Mouse (Mus musculus): Measurements from ENCODE around the gene Mlf2.

Mlf2 gene

GRCm38 (mm10) chr6:124913214-124913613, 18.0 kb upstream of the Mlf2 start:
- DNase-seq: no peak

- no peak for DNase-seq
These were observed 17.4 kb upstream of the Mlf2 start for GRCm38 (mm10) chr6:124913721-124914285.

- no peak for DNase-seq
These were observed 16.7 kb upstream of the Mlf2 start for GRCm38 (mm10) chr6:124914511-124914910.

GRCm38 (mm10) chr6:124915160-124915941, 15.8 kb upstream of the Mlf2 start:
- DNase-seq: no peak

- DNase-seq: no peak
These were observed 15.1 kb upstream of the Mlf2 start for GRCm38 (mm10) chr6:124915942-124916694.

DNA sequence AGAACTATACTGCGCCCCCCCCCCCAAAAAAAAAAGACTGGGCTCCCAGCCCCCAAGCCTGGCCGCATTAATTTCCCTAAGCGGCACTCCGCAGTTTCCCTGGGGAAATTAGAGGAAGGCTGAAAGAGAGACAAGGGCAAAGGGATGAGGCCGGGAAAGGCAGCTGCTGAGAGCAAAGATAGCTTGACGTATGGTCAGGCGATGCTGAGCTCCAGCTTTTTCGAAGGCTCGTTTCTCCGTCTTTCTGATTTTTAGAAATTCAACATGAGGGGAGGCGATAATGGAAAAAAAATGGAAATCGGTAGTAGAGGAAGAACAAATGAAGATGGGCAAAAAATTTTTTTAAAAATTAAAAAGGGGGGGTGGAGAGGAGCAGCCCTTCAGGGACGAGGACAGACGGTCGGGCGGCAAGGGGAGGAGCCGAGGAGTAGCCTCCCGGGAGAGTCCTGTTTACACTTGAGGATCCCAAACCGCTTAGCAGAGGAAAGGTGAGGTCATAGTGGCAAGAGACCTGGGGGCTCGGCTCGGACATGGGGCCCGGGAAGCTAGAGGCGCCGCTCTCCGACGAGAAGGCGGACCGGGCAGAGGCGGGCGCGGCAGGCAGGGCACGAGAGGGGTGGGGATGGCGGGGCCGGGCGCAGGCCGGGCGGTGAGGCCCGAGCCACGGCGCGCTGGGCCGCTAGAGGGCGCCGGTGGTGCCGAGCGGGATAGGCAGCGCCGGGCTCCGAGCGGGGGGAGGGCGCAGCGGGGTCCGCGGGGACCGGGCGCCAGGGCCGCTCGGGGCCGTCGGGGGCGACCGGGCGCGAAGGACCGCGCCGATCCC, 14.3 kb upstream of the Mlf2 start:
- DNase-seq: peak; percentile 95

DNA sequence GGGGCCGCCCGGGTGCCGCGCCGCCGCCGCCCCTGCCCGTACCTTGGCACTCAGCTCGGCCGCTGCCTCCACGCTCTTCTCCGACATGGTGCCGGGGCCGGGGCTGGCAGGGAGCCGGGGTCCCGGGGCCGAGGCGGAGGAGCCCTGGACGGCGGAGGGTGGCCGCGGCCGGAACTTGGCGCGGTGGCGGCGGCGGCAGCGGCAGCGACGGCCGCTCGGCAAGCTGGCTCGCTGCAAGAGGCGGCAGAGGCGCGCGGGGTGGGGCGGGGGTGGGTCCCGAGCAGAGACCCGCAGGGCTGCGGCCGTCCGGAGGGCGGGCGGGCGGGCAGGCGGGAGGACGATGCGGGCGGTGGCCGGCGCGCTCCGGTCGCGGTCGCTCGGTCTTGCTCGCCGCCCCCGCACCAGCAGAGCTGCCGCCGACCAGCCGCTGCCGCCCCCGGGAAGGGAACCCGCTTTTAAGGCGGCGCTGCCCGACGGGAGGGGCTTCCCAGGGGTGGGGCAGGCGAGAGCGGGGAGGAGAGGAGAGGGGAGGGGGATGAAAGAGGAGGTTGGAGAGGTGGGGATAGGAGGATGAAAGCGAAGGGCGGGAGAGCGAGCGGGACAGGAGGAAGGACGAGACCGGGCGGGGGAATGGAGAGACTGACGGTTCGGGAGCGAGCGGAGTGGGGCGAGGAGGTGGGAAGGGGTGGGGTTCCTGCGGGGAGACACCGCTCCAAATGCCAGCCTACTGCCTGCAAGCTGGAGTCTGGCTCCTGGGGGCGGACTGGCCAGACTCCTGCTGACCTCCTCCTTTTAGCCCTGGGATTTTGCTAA, 13.5 kb upstream of the Mlf2 start:
- peak; percentile 96 for DNase-seq

DNA sequence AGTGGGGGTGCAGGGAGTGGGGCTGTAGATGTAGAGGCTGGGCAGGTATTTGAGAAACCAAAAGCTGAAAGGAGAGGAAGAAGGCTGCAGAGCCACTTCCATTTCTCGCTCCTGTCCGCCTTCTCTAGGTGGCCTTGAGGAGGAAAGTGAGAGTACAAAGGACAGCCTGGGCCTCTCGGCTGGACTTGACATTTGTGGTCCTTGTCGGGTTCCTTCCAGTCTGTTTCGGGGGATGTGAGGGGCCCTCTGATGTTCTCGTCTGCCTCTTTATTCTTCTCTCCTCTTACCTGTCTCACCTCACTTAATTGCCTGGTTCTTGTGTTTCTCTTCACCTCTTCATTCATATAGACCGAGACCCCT, 12.9 kb upstream of the Mlf2 start:
- no peak for DNase-seq

DNA sequence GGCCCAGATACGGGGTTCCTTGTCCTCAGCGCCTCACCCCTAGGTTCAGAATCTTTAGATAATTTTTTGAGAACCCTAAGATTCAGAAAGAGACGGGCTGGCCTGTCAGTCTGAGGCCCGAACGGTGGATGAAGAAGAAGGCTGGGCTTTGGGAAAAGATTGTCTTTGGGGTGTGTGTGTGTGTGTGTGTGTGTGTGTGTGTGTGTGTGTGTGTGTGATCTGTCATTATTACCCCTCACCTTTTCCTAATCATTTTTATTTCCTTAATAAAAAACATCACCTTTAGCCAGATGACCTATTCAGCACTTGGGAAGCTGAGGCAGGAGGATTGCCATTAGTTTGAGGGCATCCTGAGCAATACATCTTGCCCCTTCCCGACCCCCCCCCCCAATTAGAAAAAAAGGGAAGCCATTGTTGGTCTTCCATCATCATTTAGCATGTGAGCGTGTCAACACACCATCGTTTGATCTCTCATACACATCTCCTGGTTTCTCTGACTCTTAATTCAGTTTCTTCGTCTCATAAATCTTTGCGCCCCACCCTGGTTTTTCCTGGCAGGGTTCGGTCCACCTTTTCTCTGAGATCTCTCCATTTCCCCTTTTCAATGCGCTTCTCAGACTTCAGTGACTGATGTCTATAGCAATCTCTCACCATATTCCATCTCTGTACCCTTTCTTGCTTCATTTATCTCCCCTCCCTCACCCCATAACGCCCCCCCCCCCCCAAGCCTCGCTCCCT, 12.1 kb upstream of the Mlf2 start:
- DNase-seq: no peak

- peak; percentile 97 for DNase-seq
These were observed 11.4 kb upstream of the Mlf2 start, which contains the start of gene Ptms for GRCm38 (mm10) chr6:124919695-124920317. Ptms (minus strand) TSS chr6:124920103.

GRCm38 (mm10) chr6:124920318-124921085, 10.7 kb upstream of the Mlf2 start:
- DNase-seq: no peak

DNA sequence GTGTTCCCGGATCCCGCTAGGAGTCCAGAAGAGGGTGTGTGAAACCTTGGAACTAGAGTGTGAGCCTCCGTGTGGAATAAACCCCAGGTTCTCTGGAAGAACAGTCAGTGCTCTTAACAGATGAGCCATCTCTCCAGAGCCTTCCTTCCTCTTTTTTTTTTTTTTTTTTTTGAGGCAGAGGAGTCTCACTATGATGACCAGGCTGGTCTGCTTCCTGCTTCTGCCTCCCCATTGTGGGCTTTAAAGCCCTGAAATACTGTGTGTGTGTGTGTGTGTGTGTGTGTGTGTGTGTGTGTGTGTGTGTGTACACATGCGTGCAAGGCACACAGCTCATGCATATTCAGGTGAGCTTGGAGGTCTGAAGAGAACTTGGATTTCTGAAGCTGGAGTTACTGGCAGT, 9.6 kb upstream of the Mlf2 start:
- no peak for DNase-seq

DNA sequence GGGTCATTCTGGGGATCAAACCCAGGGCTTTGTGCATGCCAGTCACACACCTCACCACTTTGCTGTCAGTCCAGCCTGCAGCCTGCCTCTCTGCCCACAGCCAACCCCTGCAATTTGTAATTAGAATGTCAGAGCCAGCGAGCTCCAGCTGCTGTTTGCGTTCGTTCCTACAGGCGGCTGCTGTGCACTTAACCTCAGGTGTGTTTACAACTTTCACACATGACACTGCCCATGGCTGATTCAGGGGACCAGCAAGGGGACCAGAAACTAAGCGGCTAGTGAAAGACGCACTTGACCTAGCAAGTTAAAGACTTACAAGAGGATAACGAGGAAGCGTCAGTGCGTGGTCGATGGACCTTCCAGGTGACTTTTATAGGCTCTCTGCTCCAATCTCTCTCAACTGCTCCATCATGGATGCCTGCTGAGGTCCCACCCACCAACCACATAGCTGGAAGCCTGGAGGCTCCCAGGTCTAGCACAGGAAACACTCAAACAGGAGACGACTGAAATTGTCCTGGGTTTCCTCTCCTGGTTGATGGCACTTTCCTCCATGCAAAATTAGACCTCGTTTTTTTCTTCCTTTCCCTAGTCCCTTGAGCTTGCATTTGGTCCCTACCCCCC, 5.9 kb upstream of the Mlf2 start:
- DNase-seq: no peak

GRCm38 (mm10) chr6:124925941-124926340, 5.2 kb upstream of the Mlf2 start:
- peak; percentile 92 for DNase-seq

GRCm38 (mm10) chr6:124930231-124930630, 955 bp upstream of the Mlf2 start:
- peak; percentile 59 for DNase-seq

GRCm38 (mm10) chr6:124931525-124932313, 533 bp downstream of the Mlf2 start:
- peak; percentile 81 for DNase-seq

- DNase-seq: no peak
These were observed 1.1 kb downstream of the Mlf2 start for GRCm38 (mm10) chr6:124932314-124932695.

- no peak for DNase-seq
These were observed 1.9 kb downstream of the Mlf2 start for GRCm38 (mm10) chr6:124933127-124933526.

DNA sequence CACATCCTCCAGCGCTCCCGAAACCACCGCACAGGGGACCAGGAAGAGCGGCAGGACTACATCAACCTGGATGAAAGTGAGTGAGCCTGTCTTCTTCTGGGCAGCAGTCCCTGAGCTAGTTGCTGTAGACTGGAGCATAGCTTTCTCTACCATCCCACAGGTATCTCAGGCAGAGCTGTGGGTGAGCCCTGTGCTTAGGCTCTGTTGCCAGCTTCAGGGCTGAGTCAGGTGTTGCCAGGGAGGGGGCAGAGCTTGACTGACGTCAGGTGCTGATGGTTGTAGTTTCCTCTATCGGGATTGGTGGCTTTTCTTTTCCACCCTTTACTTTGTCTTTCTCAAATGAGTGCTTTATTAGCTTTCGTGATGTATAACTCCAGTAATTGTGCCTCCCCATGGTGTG, 3.5 kb downstream of the Mlf2 start:
- no peak for DNase-seq
